Mouse (Mus musculus) left cerebral cortex, postnatal 4 days (tissue): ENCODE measurements around the gene Kif3c. TPM values are rescaled to one million over a fixed set of nuclear protein-coding genes. Genes with fewer than 3 reads are reported as not detected.
A peak's percentile ranks its signal among the peaks of the same experiment; 100 is the strongest.

Experiments used
- DNase-seq: peaks from one replicate; pipeline ENCODE4 v3.0.0-alpha.2; 2022
- intact Hi-C: fragments of 180-260 bp; cut with DNase I; formaldehyde crosslinking; loops from one replicate; pipeline ENCODE4 v1.15.1; 2025
- total RNA-seq, 2 experiments: library from RNA; stranded (reverse); gene quantifications; 2 replicates each; pipeline ENCODE4 v1.2.3; 2021

Kif3c gene
- total RNA-seq, 2 experiments from 2014 or later, result 204 to 210 TPM

GRCm38 (mm10) chr12:3414956-3415355, 50.0 kb downstream of the Kif3c start:
- DNase-seq, result no peak
- intact Hi-C loops, result no loop called here

DNA sequence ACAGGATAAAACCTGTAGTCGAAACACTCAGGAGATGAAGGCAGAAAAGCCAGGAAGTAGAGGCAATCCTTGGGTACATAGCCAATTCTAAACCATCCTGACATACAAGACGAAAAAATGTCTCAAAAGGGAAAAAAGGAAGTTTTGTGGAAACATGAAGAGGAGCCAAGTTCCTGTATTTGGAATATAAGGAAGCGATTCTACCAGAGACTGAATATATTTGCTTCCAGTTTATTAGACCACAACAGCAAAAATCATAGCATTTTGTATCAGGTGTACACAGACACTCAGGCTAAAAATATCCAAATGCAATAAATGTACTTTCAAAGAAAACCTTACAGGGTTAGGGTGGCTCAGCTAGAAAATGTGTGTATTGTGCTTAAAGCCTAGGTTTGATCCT, 53.8 kb downstream of the Kif3c start:
- DNase-seq, result no peak
- intact Hi-C loops, result no loop called here

GRCm38 (mm10) chr12:3420519-3420918, 55.6 kb downstream of the Kif3c start:
- no peak for DNase-seq
- intact Hi-C loops, result no loop called here

DNA sequence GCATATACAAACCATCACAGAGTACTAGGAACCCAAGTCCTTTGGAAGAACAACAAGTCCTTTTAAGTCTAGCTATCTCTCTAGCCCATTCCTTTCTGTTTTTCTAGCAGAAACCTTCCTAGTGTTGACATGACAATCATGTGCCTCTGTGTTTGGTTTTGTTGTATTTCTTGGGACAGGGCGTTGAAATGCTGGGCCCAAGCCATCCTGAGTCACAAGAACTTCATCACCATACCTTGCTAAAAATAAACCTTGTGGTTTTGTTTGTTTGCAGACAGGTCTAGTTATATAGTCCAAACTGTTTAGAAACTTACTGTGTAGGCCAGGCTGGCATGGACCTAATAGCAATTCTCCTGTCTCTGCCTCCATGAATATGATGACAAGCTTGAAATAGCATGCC, 57.9 kb downstream of the Kif3c start:
- DNase-seq, result no peak
- intact Hi-C loops, result no loop called here

DNA sequence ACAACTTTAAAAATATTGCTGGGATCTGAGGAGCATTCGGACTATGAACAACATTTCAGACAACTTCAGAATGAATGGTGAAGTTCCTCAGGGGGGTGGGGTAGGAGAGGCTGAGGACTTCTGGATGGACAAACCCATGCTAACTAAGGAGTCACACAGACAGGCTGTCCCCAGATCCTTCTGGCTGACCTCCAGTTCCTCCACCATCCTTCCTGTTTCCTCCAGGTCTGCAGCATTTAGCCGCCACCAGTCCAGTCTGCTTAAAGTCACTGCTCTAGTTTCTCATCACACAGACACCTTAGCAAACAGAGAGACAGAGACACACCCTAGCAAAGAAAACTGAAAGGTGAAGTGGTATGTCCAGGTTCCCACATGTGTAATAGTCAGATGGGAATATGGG, 59.2 kb downstream of the Kif3c start:
- DNase-seq, result no peak
- intact Hi-C loops, result no loop called here

DNA sequence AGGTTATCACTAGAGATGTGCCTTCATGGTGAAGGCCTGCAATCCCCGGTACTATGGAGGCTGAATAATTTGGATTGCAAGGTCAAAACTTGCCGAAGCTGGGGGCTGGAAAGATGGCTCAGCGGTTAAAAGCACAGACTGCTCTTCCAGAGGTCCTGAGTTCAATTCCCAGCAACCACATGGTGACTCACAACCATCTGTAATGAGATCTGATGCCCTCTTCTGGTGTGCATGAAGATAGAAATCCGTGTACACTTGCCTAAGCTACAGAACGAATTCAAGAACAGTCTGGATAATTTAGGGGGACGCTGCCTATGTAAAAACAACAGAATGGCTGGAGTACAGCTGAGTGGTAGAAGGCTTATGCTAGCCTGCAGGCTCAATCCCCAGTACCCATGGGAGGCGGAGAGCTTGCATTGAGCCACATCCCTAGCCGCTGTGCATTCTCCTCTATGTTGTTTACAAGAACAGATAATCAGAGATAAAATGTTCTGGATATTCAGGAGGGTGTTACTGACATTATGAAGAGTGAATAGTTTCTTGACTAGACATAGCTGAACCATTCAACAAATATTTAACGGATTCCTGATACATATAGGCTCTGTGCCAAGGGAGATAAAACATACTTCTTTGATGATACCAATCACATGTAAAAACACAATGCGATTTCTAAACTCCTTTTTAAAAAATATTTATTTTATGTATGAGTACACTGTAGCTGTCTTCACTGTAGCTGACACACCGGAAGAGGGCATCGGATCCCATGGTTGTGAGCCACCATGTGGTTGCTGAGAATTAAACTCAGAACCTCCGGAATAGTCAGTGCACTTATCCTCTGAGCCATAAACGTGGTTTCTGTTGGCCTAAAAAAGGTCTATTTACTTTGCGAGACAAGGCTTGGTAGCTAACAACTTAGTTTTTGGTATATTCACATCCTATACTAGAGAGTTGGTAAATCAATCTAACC, 60.7 kb downstream of the Kif3c start:
- intact Hi-C loops, result no loop called here
- peak; percentile 29 for DNase-seq

DNA sequence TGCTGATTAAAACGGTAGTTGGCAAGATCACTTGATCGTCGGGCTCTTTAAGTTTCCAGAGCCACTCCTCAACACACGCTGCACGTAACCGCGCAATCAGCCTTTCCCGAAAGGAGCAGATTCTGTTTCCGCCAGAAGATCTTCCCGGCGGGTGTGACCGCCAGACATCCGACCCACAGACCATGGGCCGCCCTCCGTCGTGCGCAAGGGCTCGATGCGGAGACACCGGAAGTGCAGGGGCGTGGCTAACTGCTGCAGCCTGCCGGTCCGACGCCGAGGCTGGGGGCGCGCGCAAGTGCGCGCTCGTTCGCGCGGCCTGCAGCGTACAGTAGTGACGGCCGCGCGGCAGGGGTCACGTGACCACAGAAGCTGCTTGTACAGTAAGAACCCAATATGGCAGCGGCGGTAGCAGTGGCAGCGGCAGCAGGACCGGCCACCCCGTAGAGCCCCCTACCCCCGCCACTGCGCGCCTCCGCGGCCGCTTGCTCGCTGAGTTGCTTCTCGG, 61.6 kb downstream of the Kif3c start, which contains the start of gene Asxl2:
Gene Asxl2 (plus strand): TSS at position 328 of the 505 bp plus-strand sequence.
- intact Hi-C loops, result no loop called here
- peak; percentile 100 for DNase-seq

- intact Hi-C loops, result no loop called here
- peak; percentile 58 for DNase-seq
Measured at GRCm38 (mm10) chr12:3427067-3427889, 62.3 kb downstream of the Kif3c start.

DNA sequence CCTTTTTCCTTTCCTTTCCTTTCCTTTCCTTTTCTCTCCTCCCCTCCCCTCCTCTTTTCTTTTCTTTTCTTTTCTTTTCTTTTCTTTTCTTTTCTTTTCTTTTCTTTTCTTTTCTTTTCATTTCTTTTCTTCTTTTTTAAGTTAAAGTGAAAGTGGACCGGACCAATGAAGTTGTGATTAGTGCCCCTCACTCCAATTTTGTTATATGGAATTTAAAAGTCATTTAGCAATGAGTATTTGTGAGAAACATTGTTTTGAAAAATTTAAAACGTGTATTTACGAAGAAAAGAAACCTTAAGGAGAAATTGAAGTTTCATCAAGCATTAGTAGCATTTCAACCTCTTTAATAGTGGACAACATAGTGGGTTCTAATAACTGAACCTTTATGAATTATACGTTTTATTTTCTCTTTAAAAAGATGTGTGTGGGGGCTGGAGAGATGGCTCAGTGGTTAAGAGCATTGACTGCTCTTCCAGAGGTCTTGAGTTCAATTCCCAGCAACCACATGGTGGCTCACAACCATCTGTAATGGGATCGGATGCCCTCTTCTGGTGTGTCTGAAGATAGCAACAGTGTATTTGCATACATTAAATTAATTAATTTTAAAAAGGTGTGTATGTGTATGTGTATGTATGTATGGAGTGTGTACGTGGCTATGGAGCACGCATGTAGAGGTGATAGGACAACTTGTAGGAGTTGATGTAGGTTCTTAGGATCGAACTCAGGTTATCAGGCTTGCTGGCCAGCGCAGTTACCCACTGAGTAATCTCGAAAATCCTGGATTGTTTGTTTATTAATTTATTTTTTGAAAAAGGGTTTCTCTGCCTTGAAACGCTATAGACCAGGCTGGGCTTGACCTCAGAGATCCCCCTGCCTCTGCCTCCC, 63.2 kb downstream of the Kif3c start:
- intact Hi-C loops, result no loop called here
- DNase-seq, result no peak

DNA sequence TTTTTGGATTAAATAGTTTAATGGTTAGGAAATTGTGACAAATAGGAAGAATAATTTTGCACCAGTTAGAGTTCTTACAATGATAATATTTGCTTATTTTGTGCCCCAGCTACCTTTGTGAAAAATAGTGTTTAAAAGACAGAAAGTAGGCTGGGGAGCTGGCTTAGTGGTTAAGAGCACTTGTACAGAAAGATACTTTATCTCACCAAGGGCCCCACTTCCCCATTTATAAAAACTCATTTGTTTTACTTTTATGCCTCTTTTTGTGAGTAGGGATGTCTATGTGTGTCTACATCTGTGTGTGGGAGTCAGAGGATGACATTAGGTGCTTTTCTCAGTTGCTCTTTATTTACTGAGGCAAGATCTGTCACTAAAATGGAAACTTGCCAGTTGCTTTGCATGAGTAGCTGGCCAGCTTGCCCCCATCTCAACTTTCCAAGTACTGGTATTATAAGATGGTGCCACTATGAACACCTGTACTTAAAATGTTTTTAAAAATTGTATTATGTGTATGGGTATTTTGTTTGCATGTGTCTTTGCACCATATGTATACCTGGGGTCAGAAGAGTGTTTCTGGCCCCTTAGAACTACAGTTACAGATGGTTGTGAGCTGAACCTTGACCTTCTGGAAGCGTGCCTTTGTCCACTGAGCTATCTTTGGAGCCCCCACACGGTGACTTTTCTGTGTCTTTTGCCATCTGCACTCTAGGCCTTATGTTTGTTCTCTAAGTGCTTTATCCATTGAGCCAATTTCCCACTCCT, 64.9 kb downstream of the Kif3c start:
- intact Hi-C loops, result no loop called here
- DNase-seq, result no peak

DNA sequence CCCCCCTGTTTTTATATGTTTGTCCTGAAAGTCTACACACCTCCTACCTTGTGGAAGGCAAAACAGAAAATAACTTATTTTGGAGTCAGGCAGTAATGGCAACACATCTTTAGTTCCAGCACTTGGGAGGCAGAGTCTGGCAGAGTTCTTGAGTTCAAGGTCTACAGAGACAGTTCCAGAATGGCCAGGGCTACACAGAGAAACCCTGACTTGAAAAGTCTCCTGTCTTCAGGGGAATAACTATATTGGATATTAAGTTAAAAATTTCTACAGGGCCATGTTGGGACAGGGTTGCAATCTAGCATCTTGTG, 65.5 kb downstream of the Kif3c start:
- intact Hi-C loops, result no loop called here
- no peak for DNase-seq

GRCm38 (mm10) chr12:3430985-3431384, 66.1 kb downstream of the Kif3c start:
- intact Hi-C loops, result no loop called here
- no peak for DNase-seq

GRCm38 (mm10) chr12:3433736-3434135, 68.8 kb downstream of the Kif3c start:
- DNase-seq, result no peak
- intact Hi-C loops, result no loop called here

GRCm38 (mm10) chr12:3436446-3436845, 71.5 kb downstream of the Kif3c start:
- intact Hi-C loops, result no loop called here
- no peak for DNase-seq

GRCm38 (mm10) chr12:3437815-3438214, 72.9 kb downstream of the Kif3c start:
- DNase-seq, result no peak
- intact Hi-C loops, result no loop called here

DNA sequence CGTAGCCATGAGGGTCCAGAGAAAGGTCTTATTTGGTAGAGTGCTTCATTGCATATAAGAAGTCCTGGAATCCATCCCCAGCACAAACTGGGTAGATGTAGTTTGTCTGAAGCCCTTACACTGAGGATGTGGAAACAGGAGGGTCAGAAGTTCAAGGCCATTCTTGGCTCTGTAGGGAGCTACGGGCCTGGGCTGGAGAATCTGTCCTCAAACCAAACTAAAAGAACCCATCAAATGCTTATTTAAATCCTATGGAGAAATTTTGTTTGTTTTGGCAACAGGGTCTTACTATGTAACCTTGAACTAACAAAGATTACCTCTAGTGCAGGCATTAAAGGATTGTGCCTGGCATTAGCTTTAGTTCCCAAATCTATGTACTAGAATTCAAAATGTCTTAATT, 76.0 kb downstream of the Kif3c start:
- DNase-seq, result no peak
- intact Hi-C loops, result loop anchor here (10.0 kb wide), 1 partner anchor 124 kb away; no protein-coding TSS in a partner anchor

DNA sequence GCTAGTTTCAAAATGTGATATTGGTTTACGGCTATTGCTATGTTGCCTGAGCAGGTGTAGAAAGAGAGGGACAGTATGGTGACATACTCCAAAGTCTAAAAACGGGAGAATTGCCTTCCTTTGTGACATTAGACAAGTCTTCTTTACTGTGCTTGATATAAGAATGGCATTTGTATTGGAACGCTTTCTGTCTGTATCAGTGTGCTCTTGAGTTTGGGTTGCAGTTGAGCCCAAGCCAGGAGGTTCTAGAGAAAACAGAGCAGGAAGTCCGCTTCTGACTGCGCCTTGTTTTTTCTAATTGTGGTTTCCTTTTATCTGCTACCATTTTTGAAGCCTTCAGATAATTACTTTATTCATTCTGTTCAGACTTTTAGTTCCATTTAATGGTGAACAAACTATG, 76.4 kb downstream of the Kif3c start:
- no peak for DNase-seq
- intact Hi-C loops, result loop anchor here (10.0 kb wide), 1 partner anchor 123 kb away; no protein-coding TSS in a partner anchor

DNA sequence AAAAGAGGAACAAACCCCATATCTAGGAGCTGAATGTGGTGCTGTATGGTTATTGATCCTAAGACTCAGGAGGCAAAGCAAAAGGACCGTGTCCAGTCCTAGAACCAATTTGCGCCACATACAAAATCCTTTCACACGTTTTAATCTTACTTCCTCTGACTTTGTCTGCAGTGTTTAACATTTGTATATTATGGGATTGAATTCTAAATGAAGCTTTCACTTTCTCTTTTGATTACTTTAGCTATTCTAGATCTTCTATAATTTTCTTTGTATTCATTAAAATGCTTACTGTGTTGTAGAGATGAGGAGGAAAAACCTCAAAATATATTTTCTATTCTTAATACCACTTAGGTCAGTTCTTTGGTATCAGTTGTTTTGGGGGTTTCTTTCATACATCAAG, 88.6 kb downstream of the Kif3c start:
- intact Hi-C loops, result no loop called here
- DNase-seq, result no peak
